Mouse (Mus musculus): Measurements from ENCODE around the gene Kmt2e. TPM values are rescaled to one million over a fixed set of nuclear protein-coding genes. Genes with fewer than 3 reads are reported as not detected.

Kmt2e gene
- polyA plus RNA-seq, 1 experiment = 40.3 TPM

DNA sequence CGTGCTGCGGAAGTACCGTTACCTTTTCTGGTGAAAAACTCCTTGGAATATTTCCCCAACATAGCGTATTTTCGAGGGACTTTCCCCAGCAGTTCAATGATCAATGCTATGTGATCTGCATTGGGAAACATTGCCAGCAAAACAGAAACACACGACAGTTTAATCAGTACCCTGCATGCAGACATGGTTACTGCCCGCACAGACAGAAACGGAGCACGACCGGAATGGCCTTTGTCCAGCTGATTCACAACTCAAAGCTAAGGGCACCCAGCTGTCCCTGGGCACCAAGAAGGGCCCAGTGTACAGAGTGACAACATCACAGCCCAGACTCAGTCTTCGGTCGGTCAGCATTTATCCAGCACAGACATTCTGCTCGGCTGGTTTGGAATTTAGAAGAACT lies 79.2 kb downstream of the Kmt2e start:
- no peak overlapping the region for H3K9ac ChIP-seq (ENCODE audit: low read depth, poor library complexity, severe bottlenecking)
- H3K27ac ChIP-seq (ENCODE audit: insufficient read depth, low read length) = no peak overlapping the region
- H3K9me3 ChIP-seq (replicated peaks; ENCODE audit: control insufficient read depth, insufficient read depth, low read length, poor library complexity, severe bottlenecking) = no peaks in the 10 kb centered on the region
- no peaks in the 10 kb centered on the region for H3K4me1 ChIP-seq (ENCODE audit: control insufficient read depth, insufficient read depth, low read length)
- TF ChIP-seq CTCF (IDR thresholded peaks at IDR 0.05; ENCODE audit: low read depth, low read length) (no peak), POLR2A (IDR thresholded peaks at IDR 0.05; ENCODE audit: insufficient read depth, low read length) (no peak), EP300 (IDR thresholded peaks at IDR 0.05; ENCODE audit: insufficient read depth, low read depth, low read length) (no peak)
- H3K36me3 ChIP-seq (ENCODE audit: control insufficient read depth, insufficient read depth, low read length, poor library complexity, severe bottlenecking) = peaks cover 2% of the 10 kb centered on the region
- H3K27me3 ChIP-seq (ENCODE audit: control insufficient read depth, insufficient read depth, low read length, poor library complexity, severe bottlenecking) = no peaks in the 10 kb centered on the region
- H3K4me3 ChIP-seq (ENCODE audit: low read depth, low read length) = no peak overlapping the region

DNA sequence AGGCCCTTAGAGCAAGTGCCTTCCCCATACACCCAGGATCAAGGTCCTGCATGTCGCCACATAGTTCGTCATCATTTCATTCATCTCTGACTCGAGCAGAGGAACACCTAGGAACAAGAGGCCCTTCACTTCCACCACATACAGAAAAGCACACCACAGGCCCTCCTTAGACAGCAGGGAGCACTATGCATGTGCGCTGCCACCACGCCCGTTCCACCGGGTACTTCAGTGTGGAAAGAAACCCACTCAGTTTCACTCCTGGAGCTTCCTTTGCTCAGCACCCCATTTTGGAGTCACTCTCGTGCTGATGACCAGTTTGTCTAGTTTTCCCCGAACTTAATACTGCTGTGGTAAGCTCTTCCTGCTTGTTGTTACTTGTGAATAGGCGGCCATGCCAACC lies 80.8 kb downstream of the Kmt2e start:
- Histone ChIP-seq H3K4me1 (ENCODE audit: control insufficient read depth, insufficient read depth, low read length) (no peaks in the 10 kb centered on the region), H3K9me3 (replicated peaks; ENCODE audit: control insufficient read depth, insufficient read depth, low read length, poor library complexity, severe bottlenecking) (no peaks in the 10 kb centered on the region), H3K4me3 (ENCODE audit: low read depth, low read length) (no peak overlapping the region), H3K9ac (ENCODE audit: low read depth, poor library complexity, severe bottlenecking) (no peak overlapping the region), H3K27ac (ENCODE audit: insufficient read depth, low read length) (no peak overlapping the region), H3K36me3 (ENCODE audit: control insufficient read depth, insufficient read depth, low read length, poor library complexity, severe bottlenecking) (peaks cover 2% of the 10 kb centered on the region), H3K27me3 (ENCODE audit: control insufficient read depth, insufficient read depth, low read length, poor library complexity, severe bottlenecking) (no peaks in the 10 kb centered on the region)
- TF ChIP-seq POLR2A (IDR thresholded peaks at IDR 0.05; ENCODE audit: insufficient read depth, low read length) (no peak), EP300 (IDR thresholded peaks at IDR 0.05; ENCODE audit: insufficient read depth, low read depth, low read length) (no peak), CTCF (IDR thresholded peaks at IDR 0.05; ENCODE audit: low read depth, low read length) (no peak)

DNA sequence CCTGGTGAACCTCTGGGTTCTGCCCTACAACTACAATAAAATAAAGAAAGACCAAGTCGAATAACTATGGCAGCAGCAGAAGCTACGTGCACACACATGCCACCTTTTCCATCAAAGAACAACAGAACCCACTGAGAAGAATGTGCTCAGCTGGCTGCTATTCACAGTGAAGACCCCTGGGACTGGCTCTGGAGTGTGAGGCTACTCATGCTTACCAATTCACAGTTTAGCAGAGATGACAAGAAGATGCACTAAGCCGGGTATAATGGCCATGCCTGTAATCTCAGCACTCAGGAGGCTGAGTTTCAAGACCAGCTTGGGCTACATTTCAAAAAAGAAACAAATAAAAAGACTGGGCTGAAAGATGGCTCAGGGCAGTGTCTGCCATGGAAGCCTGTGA lies 82.7 kb downstream of the Kmt2e start:
- Histone ChIP-seq H3K27ac (ENCODE audit: insufficient read depth, low read length) (no peak overlapping the region), H3K9me3 (replicated peaks; ENCODE audit: control insufficient read depth, insufficient read depth, low read length, poor library complexity, severe bottlenecking) (no peaks in the 10 kb centered on the region), H3K4me1 (ENCODE audit: control insufficient read depth, insufficient read depth, low read length) (no peaks in the 10 kb centered on the region), H3K4me3 (ENCODE audit: low read depth, low read length) (no peak overlapping the region), H3K9ac (ENCODE audit: low read depth, poor library complexity, severe bottlenecking) (no peak overlapping the region), H3K36me3 (ENCODE audit: control insufficient read depth, insufficient read depth, low read length, poor library complexity, severe bottlenecking) (peaks cover 2% of the 10 kb centered on the region), H3K27me3 (ENCODE audit: control insufficient read depth, insufficient read depth, low read length, poor library complexity, severe bottlenecking) (no peaks in the 10 kb centered on the region)
- TF ChIP-seq POLR2A (IDR thresholded peaks at IDR 0.05; ENCODE audit: insufficient read depth, low read length) = no peak
- TF ChIP-seq CTCF (IDR thresholded peaks at IDR 0.05; ENCODE audit: low read depth, low read length) = no peak
- TF ChIP-seq EP300 (IDR thresholded peaks at IDR 0.05; ENCODE audit: insufficient read depth, low read depth, low read length) = no peak

DNA sequence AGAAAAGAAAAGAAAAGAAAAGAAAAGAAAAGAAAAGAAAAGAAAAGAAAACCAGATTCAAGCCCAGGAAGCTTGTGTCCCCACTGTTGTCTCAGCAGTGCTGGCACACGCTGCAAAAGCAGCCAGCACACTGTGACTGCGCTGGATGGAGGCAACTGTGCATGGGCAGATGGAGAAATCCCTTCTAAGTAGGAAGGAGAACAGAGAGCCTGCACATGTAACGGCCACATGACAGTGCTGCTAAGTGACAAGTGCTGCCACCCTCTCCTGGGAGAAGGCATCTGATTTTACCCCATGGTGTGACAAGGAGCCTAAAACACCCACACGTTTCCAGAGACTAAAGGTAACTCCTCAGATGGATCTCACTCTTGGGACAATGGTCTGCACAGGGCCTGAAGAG lies 83.6 kb downstream of the Kmt2e start:
- Histone ChIP-seq H3K4me3 (ENCODE audit: low read depth, low read length) (no peak overlapping the region), H3K9me3 (replicated peaks; ENCODE audit: control insufficient read depth, insufficient read depth, low read length, poor library complexity, severe bottlenecking) (no peaks in the 10 kb centered on the region), H3K4me1 (ENCODE audit: control insufficient read depth, insufficient read depth, low read length) (no peaks in the 10 kb centered on the region), H3K9ac (ENCODE audit: low read depth, poor library complexity, severe bottlenecking) (no peak overlapping the region), H3K27ac (ENCODE audit: insufficient read depth, low read length) (no peak overlapping the region), H3K27me3 (ENCODE audit: control insufficient read depth, insufficient read depth, low read length, poor library complexity, severe bottlenecking) (no peaks in the 10 kb centered on the region), H3K36me3 (ENCODE audit: control insufficient read depth, insufficient read depth, low read length, poor library complexity, severe bottlenecking) (peaks cover 2% of the 10 kb centered on the region)
- TF ChIP-seq CTCF (IDR thresholded peaks at IDR 0.05; ENCODE audit: low read depth, low read length) (no peak), EP300 (IDR thresholded peaks at IDR 0.05; ENCODE audit: insufficient read depth, low read depth, low read length) (no peak), POLR2A (IDR thresholded peaks at IDR 0.05; ENCODE audit: insufficient read depth, low read length) (no peak)

DNA sequence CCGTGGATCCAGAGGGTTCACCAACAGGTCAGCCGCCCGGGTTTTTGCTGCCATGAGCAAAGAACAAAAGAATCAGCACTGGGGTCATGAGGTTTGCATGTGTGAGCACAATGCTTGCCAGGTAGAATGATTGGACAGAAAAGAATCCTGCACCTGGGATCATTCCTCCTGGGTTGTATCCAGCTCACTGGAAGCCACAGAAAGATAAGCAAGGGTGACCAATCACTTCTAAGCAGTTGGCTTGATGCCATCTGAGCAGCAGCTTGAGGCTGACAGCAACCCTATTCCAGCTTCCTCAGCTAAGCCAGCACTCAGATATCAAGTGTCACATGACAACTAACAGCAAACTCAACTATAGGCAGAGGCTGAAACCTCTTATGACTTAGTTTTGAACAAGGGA lies 84.4 kb downstream of the Kmt2e start:
- TF ChIP-seq POLR2A (IDR thresholded peaks at IDR 0.05; ENCODE audit: insufficient read depth, low read length) (no peak), CTCF (IDR thresholded peaks at IDR 0.05; ENCODE audit: low read depth, low read length) (no peak), EP300 (IDR thresholded peaks at IDR 0.05; ENCODE audit: insufficient read depth, low read depth, low read length) (no peak)
- Histone ChIP-seq H3K4me3 (ENCODE audit: low read depth, low read length) (no peak overlapping the region), H3K27ac (ENCODE audit: insufficient read depth, low read length) (no peak overlapping the region), H3K4me1 (ENCODE audit: control insufficient read depth, insufficient read depth, low read length) (no peaks in the 10 kb centered on the region), H3K27me3 (ENCODE audit: control insufficient read depth, insufficient read depth, low read length, poor library complexity, severe bottlenecking) (no peaks in the 10 kb centered on the region), H3K9me3 (replicated peaks; ENCODE audit: control insufficient read depth, insufficient read depth, low read length, poor library complexity, severe bottlenecking) (no peaks in the 10 kb centered on the region), H3K9ac (ENCODE audit: low read depth, poor library complexity, severe bottlenecking) (no peak overlapping the region), H3K36me3 (ENCODE audit: control insufficient read depth, insufficient read depth, low read length, poor library complexity, severe bottlenecking) (no peaks in the 10 kb centered on the region; the same call in 1 of the 2 replicates)

DNA sequence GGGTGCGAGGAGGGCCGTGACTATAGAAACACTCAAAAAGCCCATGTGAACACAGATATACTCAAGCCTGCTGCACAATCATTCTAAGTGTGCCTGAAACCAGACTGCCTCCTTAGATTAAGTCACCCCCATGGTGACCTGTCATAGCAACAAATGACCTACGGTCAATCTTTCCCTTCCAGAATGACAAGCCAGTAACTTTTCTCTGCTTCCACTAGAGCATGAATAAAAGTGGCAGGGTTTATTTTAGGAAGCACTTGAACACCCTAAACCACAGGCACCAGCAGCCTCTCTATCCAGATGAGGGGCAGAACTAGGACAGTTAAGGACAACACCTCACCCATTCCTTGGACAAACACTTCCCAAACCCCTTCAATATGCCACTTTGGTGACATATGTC lies 85.4 kb downstream of the Kmt2e start:
- Histone ChIP-seq H3K4me1 (ENCODE audit: control insufficient read depth, insufficient read depth, low read length) (no peaks in the 10 kb centered on the region), H3K27me3 (ENCODE audit: control insufficient read depth, insufficient read depth, low read length, poor library complexity, severe bottlenecking) (no peaks in the 10 kb centered on the region), H3K27ac (ENCODE audit: insufficient read depth, low read length) (no peak overlapping the region), H3K4me3 (ENCODE audit: low read depth, low read length) (no peak overlapping the region), H3K36me3 (ENCODE audit: control insufficient read depth, insufficient read depth, low read length, poor library complexity, severe bottlenecking) (peaks cover 3% of the 10 kb centered on the region), H3K9me3 (replicated peaks; ENCODE audit: control insufficient read depth, insufficient read depth, low read length, poor library complexity, severe bottlenecking) (no peaks in the 10 kb centered on the region), H3K9ac (ENCODE audit: low read depth, poor library complexity, severe bottlenecking) (no peak overlapping the region)
- TF ChIP-seq POLR2A (IDR thresholded peaks at IDR 0.05; ENCODE audit: insufficient read depth, low read length) (no peak), EP300 (IDR thresholded peaks at IDR 0.05; ENCODE audit: insufficient read depth, low read depth, low read length) (no peak), CTCF (IDR thresholded peaks at IDR 0.05; ENCODE audit: low read depth, low read length) (no peak)
